Mouse (Mus musculus) ES-CJ7 (cell line): ENCODE data around the gene Pold4.

Source experiments
- DNase-seq: peaks from one replicate; pipeline ENCODE4 v3.0.0; 2011; ENCODE audit warnings: low read depth, low spot score

Gene Pold4

DNA sequence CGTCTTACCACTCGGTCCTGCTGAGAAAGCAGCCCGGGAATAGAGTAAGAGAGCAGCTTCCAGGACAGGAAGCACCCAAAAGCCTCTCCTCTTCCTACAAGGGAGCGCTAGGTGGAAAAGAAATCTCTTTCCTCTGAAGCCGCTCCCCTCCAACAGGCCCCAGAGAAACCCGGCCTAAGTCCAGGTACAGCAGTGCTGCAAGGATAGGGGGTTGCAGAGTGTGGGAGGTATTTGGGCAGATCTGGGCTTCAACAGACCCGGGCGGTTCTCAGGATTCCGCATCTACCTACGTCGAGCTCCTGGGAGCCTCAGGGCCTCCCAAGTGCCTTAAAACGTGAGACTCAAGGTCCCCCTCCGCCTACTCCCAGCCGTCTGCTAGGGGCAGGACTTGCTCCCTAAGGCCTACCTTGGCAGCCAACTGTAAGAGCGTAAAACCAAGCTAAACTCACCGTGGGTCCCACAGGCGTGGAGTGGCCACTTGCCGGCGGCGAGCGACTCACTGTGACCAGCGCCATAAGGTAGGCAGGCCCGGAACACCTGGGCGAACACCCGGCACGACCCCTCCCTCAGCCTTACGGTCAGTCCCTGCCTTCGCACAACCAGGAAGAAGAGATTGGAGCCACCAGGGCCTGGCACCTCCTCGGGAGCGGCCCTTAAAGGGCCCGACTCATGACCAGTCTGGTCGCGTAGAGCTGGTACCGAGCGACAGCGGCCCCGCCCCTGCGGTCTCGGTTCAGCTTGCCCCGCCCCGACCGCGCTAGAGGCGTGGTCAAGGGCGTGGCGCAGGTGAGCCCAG is 37.1 kb downstream of the Pold4 start, which contains the start of gene Ssh3:
Gene Ssh3 (minus strand): TSS at position 615 of the 796 bp plus-strand sequence.
- DNase-seq: peak; percentile 34

- no peak for DNase-seq
These were observed 38.5 kb downstream of the Pold4 start for GRCm38 (mm10) chr19:4270187-4270586.

DNA sequence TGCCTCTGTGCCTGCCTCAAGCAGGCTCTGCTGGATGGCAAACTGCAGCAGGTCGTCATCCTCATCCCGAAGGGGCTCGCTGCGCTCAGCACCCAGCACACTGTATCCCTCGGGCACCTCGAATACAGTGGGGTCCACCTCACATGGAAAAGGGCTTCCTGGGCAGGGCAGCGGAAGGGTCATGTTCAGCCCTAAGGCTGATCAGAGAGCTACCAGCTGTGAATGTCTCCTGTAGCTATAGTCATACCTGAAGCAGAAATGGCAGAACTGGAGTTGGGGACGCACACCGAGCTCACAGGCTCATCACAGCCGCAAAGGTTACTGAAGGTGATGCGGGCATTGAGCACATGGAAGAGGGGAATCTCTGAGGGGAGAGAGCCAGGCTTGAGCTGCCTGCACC is 39.3 kb downstream of the Pold4 start:
- no peak for DNase-seq

DNA sequence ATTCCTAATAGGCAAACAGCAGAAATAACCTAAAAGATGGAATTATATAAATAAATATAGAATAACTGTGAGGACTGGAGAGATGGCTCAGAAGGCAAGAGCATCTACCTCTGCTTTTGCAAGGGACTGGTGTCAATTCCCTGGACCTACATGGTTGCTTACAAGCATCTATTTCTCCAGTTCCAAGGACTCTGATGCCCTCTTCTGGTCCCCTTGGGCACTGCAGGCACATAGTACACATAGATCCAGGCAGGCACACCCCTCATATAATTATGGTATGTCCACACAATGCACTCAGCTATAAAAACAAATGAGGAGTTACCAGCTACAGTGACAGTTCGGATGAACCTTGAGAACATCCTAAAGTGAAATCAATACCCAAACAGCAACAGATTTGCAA is 47.8 kb downstream of the Pold4 start:
- peak; percentile 75 for DNase-seq

DNA sequence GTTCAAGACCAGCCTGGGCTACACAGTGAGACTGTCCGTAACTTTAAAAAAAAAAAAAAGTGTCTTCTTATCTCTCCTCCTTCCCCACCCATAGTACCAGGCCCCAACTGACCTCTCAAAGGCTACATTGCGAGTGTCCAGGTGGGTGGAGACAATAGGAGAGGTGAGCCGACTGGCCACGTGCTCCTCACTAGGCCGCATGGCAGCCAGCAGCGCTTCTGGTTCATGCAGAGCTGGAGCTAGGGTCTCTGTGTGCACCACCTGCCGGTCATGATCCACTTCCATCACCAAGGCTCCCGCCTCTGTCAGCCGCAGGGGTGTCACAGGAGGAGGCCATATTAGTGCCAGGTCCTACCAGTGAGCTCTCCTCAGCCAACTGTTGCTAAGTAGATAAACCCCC is 48.7 kb downstream of the Pold4 start:
- DNase-seq: no peak

DNA sequence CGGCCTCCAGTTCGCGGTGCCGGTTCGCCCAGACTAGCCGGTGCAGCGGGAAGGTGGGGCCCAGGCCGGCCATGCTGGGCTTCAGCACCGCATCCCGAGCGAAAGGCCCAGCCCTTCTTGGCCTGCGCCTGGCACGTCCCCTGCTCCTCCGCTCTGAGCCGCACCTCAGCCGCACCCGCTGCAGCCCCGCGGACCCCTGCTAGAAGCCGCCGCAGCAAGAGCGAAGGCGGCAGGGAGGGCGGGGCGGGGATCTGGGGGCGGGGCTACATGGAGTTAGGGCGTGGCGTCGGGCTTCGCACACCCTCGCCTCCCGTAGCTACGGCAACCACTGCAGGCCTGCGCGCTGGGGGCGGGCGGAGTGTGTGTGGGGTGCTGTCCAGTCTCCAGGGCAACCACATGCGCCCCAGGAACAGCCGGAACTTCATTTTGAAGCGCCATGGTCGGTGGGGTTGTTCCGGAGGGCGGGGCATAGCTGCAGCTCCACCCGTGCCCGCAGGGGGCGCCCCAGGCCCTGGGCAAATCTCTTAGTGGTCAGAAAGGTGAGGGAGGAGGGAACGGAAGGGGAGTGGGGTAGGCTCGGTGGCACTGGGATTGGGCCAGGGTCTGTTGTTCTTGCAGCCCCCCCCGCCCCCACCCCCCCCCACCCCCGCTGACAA is 51.3 kb downstream of the Pold4 start, which contains the start of gene Ankrd13d:
Gene Ankrd13d (minus strand): TSS at position 240 of the 656 bp plus-strand sequence.
- peak; percentile 96 for DNase-seq
